Mouse (Mus musculus) myocyte (in vitro differentiated cells): ENCODE measurements around the gene Mrps27. TPM values are rescaled to one million over a fixed set of nuclear protein-coding genes. Genes with fewer than 3 reads are reported as not detected.

Experiments
- H3K27me3 ChIP-seq: one replicate; pipeline ENCODE4 v1.6.1; 2011; ENCODE audit not compliant: control insufficient read depth, insufficient read depth, insufficient read length
- H3K36me3 ChIP-seq: one replicate; pipeline ENCODE4 v1.6.1; 2011; ENCODE audit not compliant: control insufficient read depth, insufficient read depth
- H3K4me2 ChIP-seq: one replicate; pipeline ENCODE4 v1.6.1; 2011; ENCODE audit warnings: low read depth, control low read depth
- H3K4me3 ChIP-seq: one replicate; pipeline ENCODE4 v1.5.1; 2011; ENCODE audit warnings: mild to moderate bottlenecking, control low read depth, moderate library complexity
- H3K79me2 ChIP-seq: one replicate; pipeline ENCODE4 v1.6.1; 2011; ENCODE audit not compliant: control insufficient read depth, insufficient read depth
- H3ac ChIP-seq: one replicate; pipeline ENCODE4 v1.6.1; 2011; ENCODE audit not compliant: control insufficient read depth, insufficient read length
- CEBPB ChIP-seq: IDR thresholded peaks from 2 replicates; pipeline ENCODE4 v1.6.1; 2011; ENCODE audit warnings: mild to moderate bottlenecking, moderate library complexity; ENCODE audit not compliant: poor library complexity, insufficient read depth, severe bottlenecking
- E2F4 ChIP-seq: IDR thresholded peaks from one replicate; pipeline ENCODE4 v1.6.1; 2011; ENCODE audit warnings: mild to moderate bottlenecking, control low read depth, moderate library complexity; ENCODE audit not compliant: insufficient read depth
- MAX ChIP-seq: IDR thresholded peaks from one replicate; pipeline ENCODE4 v1.6.1; 2011; ENCODE audit warnings: low read depth, mild to moderate bottlenecking, control low read depth
- MYOD1 ChIP-seq, 3 experiments: IDR thresholded peaks; one replicate each; pipeline ENCODE4 v1.6.1; 2011; ENCODE audit warnings: control low read depth in 2 of 3, low read depth in 2 of 3, mild to moderate bottlenecking in 2 of 3, moderate library complexity in 1 of 3; ENCODE audit not compliant: insufficient read length in 2 of 3, control insufficient read depth in 1 of 3
- MYOG ChIP-seq, 3 experiments: IDR thresholded peaks; one replicate each; pipeline ENCODE4 v1.6.1; 2011; ENCODE audit warnings: control low read depth in 2 of 3, low read depth in 2 of 3, mild to moderate bottlenecking in 2 of 3; ENCODE audit not compliant: insufficient read length in 2 of 3, control insufficient read depth in 1 of 3, insufficient read depth in 1 of 3
- POLR2A ChIP-seq: IDR thresholded peaks from one replicate; pipeline ENCODE4 v1.6.1; 2011; ENCODE audit warnings: low read depth, mild to moderate bottlenecking, control low read depth, moderate library complexity; ENCODE audit not compliant: insufficient read length
- POLR2AphosphoS2 ChIP-seq: IDR thresholded peaks from one replicate; pipeline ENCODE4 v1.6.1; 2011; ENCODE audit warnings: low read depth, control low read depth; ENCODE audit not compliant: insufficient read length
- REST ChIP-seq: IDR thresholded peaks from one replicate; pipeline ENCODE4 v1.6.1; 2011; ENCODE audit warnings: mild to moderate bottlenecking, control low read depth, moderate library complexity; ENCODE audit not compliant: insufficient read depth, insufficient read length
- SRF ChIP-seq: IDR thresholded peaks from one replicate; pipeline ENCODE4 v1.6.1; 2011; ENCODE audit warnings: low read depth; ENCODE audit not compliant: control insufficient read depth, insufficient read length
- TCF12 ChIP-seq: IDR thresholded peaks from one replicate; pipeline ENCODE4 v1.6.1; 2011; ENCODE audit warnings: mild to moderate bottlenecking, control low read depth; ENCODE audit not compliant: poor library complexity, insufficient read depth, severe bottlenecking
- TCF3 ChIP-seq: IDR thresholded peaks from one replicate; pipeline ENCODE4 v1.6.1; 2011; ENCODE audit warnings: low read depth, control low read depth; ENCODE audit not compliant: insufficient read length
- USF1 ChIP-seq: IDR thresholded peaks from one replicate; pipeline ENCODE4 v1.6.1; 2011; ENCODE audit warnings: low read depth, mild to moderate bottlenecking, control low read depth, moderate library complexity
- polyA plus RNA-seq: library from polyadenylated mRNA; unstranded; fragments of >200 nt; fragmentation: generic; extraction: Trizol; gene quantifications from one replicate; pipeline ENCODE4 v1.2.1, GENCODE M21; 2012; ENCODE audit warnings: missing spikeins

Mrps27 gene
- polyA plus RNA-seq, 1 experiment = 34.2 TPM

DNA sequence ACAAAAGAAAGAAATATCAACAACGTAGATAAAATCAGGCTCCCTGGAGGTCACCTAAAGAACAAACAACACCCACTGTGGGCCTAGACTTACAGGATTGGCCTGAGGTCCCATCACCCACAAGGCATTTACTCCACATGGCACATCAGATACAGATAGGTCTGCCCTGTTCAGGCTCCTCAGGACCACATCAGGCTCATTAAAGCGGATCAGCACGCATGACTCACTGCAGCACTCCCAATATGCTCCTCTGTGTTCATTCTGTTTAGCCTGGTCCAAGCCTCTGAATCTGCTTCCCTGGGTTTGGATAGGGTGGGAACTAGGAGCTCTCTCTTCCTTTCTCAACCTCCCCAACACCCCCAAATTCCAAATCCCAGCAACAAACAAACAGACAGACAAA lies 107.9 kb downstream of the Mrps27 start:
- Histone ChIP-seq H3K4me2 (no peak overlapping the region), H3K27me3 (no peaks in the 10 kb centered on the region), H3K4me3 (no peak overlapping the region), H3K36me3 (peaks cover 11% of the 10 kb centered on the region), H3ac (no peak overlapping the region), H3K79me2 (peaks cover 86% of the 10 kb centered on the region)
- TF ChIP-seq TCF12 (no peak), REST (no peak), MYOG (IDR thresholded peaks at IDR 0.05; ENCODE audit: control insufficient read depth in 1 of 3, insufficient read depth in 1 of 3, insufficient read length in 2 of 3, low read depth in 2 of 3) (no peak), USF1 (no peak), MYOD1 (IDR thresholded peaks at IDR 0.05; ENCODE audit: control insufficient read depth in 1 of 3, insufficient read length in 2 of 3, low read depth in 2 of 3) (no peak), SRF (no peak), POLR2AphosphoS2 (no peak)

DNA sequence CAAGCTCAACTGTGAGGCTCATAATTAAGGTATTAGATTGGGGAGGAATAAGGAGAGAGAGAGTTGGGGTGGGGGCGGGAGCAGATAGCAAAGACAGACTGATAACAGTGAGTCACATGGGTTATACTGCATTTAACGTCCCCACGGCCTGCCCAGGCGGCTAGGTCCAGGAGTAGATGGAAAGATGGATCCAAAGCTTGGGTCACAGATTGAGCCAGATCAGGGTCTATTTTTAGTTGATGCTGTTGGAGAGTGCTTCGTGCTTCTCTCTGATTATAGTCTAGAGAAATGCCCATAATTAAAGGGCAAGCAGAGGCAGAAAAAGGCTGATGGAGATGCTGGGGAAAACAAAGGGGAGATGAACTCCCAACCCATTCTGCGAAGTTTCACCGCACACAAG lies 110.4 kb downstream of the Mrps27 start:
- no peak overlapping the region for H3K4me2 ChIP-seq
- no peaks in the 10 kb centered on the region for H3K27me3 ChIP-seq
- H3K79me2 ChIP-seq = peaks cover 81% of the 10 kb centered on the region
- H3K4me3 ChIP-seq = no peak overlapping the region
- no peak overlapping the region for H3ac ChIP-seq
- peaks cover 15% of the 10 kb centered on the region for H3K36me3 ChIP-seq
- no peak for TF ChIP-seq POLR2A
- no peak for TF ChIP-seq POLR2AphosphoS2
- no peak for TF ChIP-seq CEBPB
- TF ChIP-seq REST = no peak
- TF ChIP-seq MYOD1 (IDR thresholded peaks at IDR 0.05; ENCODE audit: control insufficient read depth in 1 of 3, insufficient read length in 2 of 3, low read depth in 2 of 3) = no peak

DNA sequence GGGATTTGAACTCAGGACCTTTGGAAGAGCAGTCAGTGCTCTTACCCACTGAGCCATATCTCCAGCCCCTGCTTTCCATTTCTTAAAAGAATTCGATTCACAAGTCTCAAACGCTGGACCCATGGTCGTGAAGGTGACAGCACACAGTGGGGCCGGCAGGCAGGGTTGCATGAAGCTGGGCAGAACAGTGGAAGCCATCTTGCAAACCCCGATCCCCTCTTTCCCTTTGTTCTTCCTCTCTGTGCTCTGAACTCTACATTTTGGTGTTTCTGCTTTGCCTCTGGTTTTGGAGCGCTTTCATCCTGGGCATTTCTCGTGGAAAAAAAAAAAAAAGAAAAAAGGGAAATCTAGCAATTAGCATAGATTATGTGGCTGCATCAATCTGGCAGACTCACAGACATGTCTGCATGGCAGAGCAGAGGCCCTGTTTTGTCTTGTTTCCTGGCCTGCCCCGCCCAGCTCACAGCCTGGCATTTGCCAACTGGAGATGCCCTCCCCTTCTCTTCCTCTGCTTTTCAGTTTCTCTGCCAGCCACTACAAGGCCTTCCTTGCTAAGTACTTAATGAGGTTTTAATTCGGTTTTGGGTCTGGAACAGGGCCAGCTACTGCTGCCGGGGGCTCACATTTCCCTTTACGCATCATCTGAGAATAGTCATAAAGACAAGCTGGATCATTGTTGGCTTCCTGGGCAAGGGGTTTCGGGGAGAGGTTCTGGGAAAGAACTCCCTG lies 114.2 kb downstream of the Mrps27 start:
- peaks cover 15% of the 10 kb centered on the region for H3K36me3 ChIP-seq
- H3K4me3 ChIP-seq = no peak overlapping the region
- peaks cover 78% of the 10 kb centered on the region for H3K79me2 ChIP-seq
- TF ChIP-seq E2F4 = no peak
- no peak for TF ChIP-seq TCF3
- no peak for TF ChIP-seq USF1
- peak in 1 of 3 experiments; percentile 22 for TF ChIP-seq MYOD1 (IDR thresholded peaks at IDR 0.05; ENCODE audit: control insufficient read depth in 1 of 3, insufficient read length in 2 of 3, low read depth in 2 of 3)
- TF ChIP-seq CEBPB = no peak
- TF ChIP-seq TCF12 = no peak
- no peak for TF ChIP-seq POLR2AphosphoS2
- TF ChIP-seq REST = no peak
- TF ChIP-seq SRF = no peak
- TF ChIP-seq MAX = no peak
- TF ChIP-seq MYOG (IDR thresholded peaks at IDR 0.05; ENCODE audit: control insufficient read depth in 1 of 3, insufficient read depth in 1 of 3, insufficient read length in 2 of 3, low read depth in 2 of 3) = peak in 2 of 3 experiments; percentile 6 to 21
- peak; percentile 24 for TF ChIP-seq POLR2A
- no peak overlapping the region for H3ac ChIP-seq
- H3K4me2 ChIP-seq = peak overlapping the region; percentile 25
- no peaks in the 10 kb centered on the region for H3K27me3 ChIP-seq

DNA sequence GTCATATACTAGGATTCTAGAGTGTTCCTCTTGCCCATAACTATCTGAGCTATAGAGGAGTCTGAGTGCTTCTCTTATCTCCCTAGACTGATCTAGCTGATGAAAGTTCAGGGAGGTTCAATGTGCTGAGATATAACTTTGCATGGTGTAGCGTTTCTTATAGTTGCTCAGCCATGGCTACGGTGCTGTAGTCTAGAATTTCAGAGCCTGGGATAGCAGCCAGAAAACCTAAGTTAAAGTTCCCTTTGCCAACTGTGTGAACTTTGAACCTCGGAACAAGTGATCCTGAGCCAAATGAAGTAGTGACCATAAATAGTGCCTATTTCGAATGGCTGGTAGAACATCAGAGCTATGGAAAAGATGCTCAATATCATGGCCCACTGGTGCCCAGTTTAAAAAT lies 115.0 kb downstream of the Mrps27 start:
- Histone ChIP-seq H3K79me2 (peaks cover 76% of the 10 kb centered on the region), H3K27me3 (no peaks in the 10 kb centered on the region), H3K4me3 (no peak overlapping the region), H3K36me3 (peaks cover 15% of the 10 kb centered on the region), H3ac (no peak overlapping the region), H3K4me2 (peak overlapping the region; percentile 25)
- TF ChIP-seq SRF = no peak
- TF ChIP-seq MYOG (IDR thresholded peaks at IDR 0.05; ENCODE audit: control insufficient read depth in 1 of 3, insufficient read depth in 1 of 3, insufficient read length in 2 of 3, low read depth in 2 of 3) = no peak
- no peak for TF ChIP-seq POLR2AphosphoS2
- no peak for TF ChIP-seq TCF3

DNA sequence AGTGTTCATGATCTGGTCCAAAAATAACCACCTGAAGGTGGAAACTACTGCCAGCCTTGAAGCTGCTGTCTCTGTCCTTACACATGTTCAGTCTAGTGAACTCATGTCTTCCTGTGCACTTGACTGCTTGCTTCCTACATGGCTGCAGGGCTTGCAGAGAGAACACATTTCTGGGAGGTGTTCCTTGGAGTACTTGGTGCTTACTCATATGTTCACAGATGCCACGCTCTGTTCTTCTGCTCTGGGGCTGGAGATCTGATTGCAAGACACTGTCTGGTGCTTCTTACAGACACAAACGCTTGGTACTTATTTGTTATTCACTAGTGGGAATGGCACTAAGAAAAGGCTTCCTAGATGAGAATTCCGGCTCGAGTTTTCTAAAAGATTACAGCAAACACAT lies 117.3 kb downstream of the Mrps27 start:
- H3ac ChIP-seq = no peak overlapping the region
- peaks cover 75% of the 10 kb centered on the region for H3K79me2 ChIP-seq
- no peaks in the 10 kb centered on the region for H3K27me3 ChIP-seq
- H3K36me3 ChIP-seq = peaks cover 10% of the 10 kb centered on the region
- no peak overlapping the region for H3K4me2 ChIP-seq
- TF ChIP-seq MAX (no peak), USF1 (no peak), E2F4 (no peak), POLR2A (no peak), CEBPB (no peak), TCF3 (no peak), POLR2AphosphoS2 (no peak), MYOD1 (IDR thresholded peaks at IDR 0.05; ENCODE audit: control insufficient read depth in 1 of 3, insufficient read length in 2 of 3, low read depth in 2 of 3) (no peak), TCF12 (no peak), MYOG (IDR thresholded peaks at IDR 0.05; ENCODE audit: control insufficient read depth in 1 of 3, insufficient read depth in 1 of 3, insufficient read length in 2 of 3, low read depth in 2 of 3) (no peak), SRF (no peak), REST (no peak)
- H3K4me3 ChIP-seq = no peak overlapping the region
